Mouse (Mus musculus): ENCODE results near the gene Ctdsp1.

Ctdsp1 gene

DNA sequence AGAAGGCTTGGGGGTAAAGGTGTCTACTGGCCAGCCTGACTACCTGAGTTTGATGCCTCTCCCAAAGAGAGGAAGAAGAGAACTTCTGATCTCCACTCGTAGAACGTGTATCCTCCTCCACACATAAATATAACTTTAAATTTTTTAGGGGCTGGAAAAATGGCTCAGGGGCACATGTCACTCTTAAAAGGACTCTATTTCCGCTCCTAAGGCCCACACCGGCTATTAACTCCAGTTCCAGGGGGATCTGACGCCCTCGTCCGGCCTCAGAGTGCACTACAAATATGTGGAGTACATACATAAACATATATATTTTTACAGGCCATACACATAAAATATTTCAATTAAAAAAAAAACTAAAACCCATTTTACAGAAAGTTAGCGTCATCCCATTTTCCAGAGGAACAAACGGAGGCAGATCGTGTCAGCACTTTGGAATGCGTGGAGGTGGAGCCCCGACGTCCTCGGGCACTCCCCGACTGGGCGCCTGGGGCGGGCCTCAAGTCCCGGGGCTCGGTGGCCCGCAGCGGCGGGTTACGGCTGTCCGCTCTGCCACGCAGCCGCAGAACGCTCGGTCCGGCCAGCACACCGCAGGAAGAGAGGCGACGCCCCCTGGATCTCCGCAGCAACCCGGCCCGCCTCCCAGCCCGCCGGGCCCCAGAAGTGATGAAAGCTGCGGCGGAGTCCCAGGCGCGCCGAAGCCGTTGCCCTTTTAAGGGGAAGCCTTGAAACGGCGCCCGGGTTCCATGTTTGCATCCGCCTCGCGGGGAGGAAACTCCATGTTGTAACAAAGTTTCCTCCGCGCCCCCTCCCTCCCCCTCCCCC is at the start of gene Ctdsp1:
Gene Ctdsp1 (plus strand): TSS at position 586 of the 825 bp plus-strand sequence.
- DNase-seq = peak; percentile 98

DNA sequence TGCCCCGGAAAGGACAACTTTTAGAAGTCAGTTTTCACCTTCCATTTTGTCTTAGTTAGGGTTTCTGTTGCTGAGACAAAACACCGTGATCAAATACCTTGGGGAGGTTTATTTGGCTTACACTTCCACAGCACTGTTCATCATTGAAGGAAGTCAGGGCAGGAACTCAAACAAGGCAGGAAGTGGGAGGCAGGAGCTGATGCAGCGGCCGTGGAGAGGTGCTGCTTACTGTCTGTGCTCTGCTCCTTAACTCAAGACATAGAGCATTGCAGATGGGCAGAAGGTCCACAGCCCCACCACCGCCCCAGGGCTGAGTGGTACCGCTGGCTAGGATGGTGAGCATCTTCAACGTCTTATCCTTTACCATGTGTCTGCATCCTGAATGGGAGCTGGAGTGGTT is 49.4 kb upstream of the Ctdsp1 start:
- DNase-seq = no peak

DNA sequence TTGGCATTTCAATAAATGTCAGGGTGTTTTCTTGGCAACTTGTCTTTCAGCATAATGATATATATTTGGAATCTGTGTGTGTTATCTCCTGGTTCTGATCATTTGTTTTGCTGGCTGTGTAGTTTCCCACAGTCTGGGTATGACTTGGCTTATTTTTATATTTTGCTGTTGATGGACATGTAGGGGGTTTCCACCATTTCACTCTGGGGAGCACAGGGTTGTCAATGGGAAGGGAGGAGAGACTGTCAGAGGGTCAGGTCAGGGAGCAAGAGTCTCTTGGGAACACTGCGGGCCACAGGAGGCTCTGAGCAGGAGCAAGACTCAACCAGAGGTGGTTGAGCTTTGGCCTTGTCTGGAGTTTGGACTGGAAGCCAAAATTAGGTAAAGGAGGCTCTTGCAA is 49.0 kb upstream of the Ctdsp1 start:
- DNase-seq = no peak

DNA sequence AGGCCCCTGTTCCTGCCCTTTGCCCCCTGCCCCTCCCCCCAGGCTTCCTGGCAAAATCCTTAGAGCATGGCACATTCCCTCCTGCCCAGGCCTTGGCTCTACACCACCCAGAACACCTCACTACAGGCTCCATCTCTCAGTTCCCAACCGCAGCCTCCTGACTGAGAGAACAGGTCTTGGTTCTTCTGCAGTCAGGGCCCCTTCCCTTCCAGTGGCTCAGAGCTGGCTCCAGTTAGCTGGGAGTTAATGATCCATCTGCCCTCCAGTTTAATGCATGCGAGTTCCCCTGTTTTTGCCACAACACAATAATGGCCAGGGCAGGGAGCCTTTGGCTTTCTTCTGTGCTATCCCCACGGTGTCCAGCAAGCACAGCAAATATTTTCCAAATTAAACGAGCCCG is 48.1 kb upstream of the Ctdsp1 start:
- no peak for DNase-seq

DNA sequence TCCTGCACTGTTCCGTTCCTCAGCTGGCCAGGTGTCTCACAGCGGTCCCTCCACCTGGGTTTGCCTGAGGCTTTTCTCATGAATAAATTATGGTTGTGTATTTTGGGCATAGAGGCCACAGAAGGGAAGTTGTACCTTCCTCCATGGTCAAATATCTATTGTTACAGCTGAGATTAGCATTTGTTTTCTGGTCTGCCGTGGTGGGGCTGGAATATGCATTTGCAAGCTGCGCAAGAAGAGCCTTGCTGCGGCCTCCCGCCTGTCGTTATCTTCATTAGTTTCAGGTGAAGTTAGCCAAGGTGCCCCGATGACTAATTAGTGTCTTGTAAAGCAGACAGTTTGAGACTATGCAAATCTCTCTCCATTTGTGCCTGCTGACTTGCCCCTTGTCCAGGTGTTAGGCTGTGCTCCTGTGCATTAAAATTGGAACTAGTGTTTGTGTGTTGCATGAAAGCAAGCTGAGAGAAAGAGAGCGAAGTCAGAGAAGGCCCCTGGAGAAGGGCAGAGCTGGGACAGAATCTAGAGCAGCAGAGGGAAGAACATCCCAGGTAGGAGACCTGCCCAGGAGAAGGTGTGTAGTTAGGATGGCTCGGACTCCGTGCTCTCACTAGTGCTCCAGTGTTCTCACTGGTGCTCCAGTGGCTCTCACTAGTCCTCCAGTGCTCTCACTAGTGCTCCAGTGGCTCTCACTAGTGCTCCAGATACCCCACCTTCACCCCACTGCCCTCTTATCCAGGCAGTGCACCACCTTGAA is 47.0 kb upstream of the Ctdsp1 start:
- no peak for DNase-seq

DNA sequence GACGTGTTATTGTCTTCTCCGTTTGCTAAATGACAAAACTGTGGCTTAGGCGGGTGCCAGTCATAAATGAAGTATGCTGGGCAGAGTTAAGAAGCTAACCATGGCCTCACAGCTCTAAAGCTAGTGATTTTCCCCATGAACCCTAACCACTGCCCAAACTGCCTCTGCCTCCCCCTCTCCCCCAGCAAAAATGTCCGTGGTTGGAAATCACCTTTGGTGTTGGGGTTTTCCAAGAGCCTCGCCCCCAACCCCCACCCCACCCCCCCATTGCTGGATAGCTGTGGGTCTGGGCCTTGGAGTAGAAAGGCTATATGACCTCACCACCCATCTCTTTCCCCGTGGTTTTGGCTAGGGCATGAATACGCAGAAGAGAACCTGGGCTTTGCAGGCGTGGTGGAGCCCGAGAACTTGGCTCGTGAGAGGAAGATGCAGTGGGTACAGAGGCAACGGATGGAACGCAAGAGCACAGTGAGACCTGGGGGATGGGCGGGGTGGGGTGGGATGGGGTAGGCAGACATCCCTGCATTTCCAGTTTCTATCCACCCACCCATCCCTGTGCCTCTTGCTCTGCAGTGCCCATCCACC is 40.0 kb upstream of the Ctdsp1 start:
- DNase-seq = no peak

DNA sequence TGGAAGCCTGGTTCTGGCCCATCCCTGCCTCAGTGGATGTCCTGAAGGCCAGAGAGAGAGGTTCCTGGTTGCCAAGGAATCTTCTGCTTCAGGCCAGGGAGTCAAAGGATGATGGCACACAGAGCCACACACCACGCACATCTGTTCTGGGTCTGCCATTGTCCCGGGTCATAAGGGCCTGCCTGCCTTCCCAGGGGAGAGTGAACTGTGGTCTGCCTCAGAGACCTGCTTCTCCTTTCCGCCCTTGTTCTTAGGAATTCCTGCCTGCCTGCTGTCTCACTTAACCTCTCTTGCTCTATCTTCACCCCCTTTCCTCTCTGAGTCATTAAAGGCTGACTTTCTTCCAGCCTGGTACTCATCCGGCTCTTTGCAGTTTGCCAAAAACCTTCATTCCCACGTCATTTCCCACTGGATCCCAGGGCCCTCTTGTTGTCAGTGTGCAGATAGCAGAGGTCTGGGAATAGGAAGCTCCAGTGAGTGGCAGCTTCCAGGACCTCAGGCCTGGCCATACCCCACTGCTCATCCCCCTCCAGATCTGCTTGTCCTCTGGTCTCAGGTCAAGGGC is 38.7 kb upstream of the Ctdsp1 start:
- DNase-seq = no peak

DNA sequence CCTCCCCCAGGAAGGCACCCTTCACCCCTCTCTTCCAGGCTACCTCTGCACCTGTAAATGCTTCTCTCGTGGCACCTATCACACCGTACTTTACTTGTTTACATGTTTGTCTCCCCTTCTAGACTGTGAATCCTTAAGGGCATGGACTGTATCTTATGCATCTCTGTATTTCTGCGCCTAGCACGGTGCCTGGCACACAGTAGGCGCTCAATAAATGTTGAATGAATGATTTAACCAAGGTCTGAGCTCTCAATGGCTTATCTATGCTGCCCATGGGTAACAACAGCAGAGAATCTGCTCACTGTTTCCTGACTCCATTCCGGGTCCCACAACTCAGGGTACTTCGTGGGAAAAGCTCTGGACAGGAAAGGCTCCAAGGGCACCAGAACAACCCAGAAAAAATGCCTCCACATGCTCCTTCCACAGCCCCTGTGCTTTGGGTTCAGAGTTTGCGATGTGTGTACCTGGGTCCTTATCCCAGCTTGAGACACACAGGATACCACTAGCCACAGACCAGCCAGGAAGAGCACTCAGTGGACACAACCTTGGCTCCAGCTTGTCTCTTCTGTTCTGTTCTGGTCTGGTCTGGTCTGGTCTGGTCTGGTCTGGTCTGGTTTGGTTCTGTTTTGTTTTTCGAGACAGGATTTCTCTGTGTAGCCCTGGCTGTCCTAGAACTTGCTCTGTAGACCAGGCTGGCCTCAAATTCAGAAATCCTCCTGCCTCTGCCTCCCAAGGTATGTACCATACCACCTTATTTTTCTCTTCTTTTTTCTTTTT is 37.7 kb upstream of the Ctdsp1 start:
- DNase-seq = no peak

DNA sequence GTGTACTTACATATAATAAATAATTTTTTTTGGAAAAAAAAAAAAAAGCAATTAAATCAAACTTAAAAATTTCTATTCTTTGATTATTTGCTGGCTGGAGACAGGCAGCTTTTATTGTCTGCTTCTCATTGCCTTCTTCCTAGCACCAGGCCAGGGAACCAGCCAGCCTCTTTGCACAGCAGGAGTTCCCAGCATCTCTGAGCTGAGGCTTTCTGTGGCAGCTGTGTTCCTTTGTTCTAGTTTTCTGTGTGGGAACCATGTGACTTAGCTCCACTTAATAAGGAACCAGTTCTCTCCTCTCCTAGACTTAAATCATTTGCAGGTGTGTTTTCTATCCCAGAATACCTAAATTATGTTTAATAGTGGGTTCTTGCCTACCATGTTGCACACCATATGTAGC is 33.8 kb upstream of the Ctdsp1 start:
- DNase-seq = no peak

DNA sequence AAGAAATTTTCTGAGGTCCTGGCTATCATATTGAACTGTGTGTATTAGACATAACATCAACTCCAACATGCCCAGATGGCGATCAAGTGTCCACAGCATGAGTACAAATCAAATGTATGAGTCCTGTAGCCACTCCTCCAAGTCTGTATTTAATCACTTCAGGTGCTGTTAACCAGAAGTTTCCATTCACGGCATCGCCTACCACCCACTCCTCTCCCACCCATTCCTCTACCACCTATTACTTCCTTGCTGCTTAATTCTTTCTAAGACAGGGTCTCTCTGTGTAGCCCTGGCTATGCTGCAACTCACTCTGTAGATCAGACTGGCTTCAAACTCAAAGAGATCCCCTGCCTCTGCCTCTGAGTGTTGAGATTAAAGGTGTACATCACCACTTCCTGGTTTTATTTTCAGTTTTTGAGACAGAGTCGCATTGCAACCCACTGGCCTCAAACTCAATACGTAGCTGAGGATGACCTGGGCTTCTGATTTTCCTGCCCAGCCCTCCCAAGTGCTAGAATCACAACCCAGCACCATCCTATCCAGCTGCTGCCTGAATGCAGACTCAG is 31.3 kb upstream of the Ctdsp1 start:
- no peak for DNase-seq

DNA sequence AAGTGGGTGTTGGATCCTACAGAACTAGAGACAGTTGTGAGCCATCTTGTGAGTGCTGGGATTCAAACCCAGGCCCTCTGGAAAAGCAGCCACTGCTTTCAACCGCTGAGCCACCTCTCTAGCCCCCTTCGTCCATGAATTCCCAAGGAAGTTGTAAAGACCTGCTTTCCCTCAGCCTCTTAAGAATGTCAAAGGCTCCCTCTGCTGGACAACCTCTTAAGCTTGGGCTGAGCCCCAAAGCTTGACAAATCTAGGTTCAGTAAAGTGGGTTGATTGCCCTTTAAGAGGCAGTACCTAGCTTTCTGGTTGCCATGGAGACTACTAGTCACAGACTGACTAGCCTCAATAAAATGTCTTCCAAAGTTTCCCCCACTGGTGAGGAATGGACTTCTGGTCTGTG is 29.5 kb upstream of the Ctdsp1 start, which contains the start of gene Catip:
Gene Catip (plus strand): TSS at position 297 of the 400 bp plus-strand sequence.
- DNase-seq = peak; percentile 85

DNA sequence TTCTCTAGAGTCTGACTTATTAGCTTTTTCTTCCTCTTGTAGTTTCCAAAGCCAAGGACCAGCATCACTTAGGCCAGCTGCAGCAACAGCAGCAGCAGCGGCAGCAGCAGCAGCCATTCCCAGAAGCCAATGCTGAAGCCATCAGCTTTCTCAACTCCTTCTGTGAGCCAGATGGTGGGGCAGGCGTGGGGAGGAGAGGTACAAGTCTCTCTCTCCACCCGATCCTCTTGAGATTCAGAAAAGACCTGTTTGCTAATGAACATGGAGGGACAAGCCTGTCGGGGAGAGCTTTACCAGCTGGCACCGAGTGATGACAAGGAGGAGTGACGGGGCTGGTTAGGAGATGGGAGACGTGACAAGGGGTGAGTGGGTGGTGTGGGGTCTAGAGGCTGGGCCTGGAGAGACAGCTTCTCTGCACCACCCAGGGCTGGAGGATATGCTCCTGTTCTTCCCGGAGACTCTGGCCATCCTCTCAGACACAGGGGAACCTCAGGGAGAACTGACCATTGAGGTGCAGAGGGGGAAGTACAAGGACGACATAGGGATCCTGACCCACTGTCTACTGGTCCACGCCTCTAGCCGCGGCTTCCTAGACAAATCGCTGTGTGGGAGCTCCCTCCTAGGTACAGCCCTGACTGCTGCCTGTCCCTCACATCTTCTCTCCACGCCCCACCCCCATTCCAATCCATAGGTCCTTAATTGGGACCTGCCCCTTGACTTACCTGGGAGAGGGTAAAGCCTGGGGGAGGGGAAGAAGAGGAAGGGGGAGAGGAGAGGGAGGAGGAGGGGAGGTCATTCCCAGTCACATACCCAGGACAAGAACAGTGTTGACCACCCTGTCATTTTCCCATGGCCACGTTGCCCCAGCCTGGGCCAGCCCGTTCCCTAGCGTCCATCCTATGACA is 28.7 kb upstream of the Ctdsp1 start:
- DNase-seq = no peak

DNA sequence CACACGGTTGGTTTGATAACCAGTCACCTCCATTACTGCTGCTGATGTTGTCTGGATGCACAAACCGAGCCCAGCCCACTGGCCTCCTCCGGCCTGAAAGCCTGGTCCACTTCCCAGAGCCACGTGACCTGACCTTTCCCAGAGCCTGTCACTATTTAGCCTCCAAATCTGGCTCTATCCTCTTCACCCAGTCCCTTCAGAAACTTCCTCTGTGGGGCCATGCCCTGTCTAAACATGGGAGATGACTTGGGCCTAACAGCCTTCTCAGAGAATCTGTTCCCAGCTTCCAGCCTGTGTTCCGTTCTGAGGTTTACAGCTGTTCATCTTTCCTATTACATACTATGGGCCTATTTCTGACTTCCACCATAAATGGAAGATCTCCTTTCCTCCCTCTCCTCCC is 27.9 kb upstream of the Ctdsp1 start:
- DNase-seq = no peak

DNA sequence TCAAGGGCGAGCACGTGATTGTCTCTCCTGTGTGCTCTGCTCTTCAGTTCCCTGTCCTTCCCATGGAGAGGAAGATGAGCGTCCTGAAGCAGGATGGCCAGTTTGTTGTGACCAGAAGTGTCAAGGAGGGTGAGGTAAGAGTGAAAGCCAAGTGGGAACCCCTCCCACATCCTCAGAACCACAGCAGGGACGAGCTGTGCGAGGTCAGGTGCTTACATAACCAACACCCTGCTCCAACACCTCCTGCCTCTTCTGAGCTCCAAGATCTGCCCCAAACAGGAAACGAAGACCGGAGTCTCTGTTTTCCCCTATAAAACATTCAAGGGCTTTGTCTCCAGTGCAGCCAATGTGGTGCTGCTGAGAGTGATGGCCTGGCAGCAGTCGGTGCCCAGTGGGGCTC is 27.0 kb upstream of the Ctdsp1 start:
- DNase-seq = no peak

DNA sequence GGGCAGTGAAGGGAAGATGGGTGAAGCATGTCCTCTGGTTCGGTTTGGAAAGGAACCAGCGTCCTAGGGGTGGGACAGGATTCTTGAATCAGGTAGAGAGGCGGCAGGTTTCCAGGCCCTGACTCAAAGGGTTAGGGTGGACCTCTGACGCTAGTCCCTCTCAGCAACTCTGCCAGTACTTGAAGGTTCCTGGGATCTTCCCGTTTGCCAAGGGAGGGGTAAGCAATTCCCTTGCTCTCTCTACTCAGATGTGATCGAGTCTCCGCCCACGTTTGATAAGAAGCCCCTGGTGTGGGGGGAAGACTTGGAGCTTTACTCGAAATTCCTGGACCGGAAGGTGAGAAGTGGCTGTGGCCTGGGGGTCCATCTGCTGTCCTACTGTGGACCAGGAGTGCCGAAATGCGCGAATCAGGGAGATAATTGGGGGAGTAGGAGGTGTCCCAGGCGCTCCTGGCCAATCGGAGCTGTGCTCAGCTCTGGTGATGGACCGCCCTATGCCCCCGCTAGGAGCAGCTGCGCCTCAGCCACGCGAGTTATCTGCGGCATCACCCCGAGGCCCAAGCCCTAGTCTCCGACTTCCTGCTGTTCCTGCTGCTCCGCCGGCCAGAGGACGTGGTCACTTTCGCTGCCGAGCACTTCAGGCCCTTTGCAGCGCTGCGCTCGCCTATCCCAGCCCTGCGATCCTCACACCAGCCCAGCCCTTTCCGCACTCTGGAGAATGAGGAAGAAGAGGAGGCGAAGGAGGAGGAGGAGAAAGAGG is 23.2 kb upstream of the Ctdsp1 start:
- DNase-seq = peak; percentile 59

DNA sequence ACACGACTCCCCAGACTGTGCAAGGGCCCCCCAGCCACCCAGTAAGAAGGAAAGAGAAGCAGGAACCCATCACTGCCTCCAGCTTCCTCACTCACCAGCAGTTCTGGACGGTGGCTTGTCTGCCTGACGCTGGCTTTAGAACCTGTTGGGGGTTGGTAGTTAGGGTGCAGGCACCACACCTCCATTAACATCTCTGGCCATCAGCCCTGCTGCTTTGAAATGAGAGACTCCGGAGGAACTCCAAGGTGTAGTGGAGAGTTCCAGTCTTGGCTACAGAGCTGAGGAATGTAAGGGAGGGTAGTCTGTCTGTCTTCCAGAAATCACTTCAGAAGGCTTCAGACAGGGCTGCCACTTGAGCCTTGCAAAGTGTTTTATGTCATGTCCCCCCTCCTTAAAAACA is 21.3 kb upstream of the Ctdsp1 start:
- DNase-seq = no peak

DNA sequence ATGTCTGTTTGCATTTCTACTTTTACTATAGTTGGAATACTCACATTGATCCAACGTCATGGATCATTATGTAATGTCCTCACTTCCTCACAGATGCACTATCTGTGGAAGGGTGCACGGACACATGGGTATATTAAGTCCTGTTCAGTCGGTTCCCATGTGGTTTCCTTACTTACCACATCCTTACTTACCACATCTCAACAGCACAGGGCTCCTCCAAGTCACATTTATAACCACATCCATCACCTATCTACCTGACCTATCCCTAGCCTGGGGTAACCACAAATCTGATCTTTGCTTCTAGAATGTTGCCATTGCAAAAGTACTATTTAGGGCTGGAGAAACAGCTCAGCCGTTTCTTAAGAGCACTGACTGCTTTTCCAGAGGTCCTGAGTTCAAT is 17.9 kb upstream of the Ctdsp1 start:
- DNase-seq = no peak

DNA sequence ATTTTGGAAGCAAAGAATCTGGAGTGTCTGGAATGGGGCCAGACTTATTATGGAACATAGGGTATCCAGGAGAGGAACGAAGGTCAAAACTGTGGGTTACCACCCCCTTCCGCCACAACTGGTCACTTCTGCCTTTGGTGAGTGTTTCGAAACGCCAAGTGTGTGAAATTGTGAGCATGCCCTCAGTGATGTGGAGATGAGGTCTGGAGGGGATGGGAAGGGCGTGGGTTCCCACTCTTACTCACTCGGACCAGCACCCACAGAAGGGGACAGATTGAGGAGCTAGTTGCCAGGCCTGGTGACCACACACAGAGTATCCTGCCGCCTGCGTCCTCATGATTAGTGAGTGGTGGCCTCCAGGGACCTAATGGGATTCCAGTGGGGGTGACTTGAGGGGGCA is 16.3 kb upstream of the Ctdsp1 start, which contains the start of gene Slc11a1:
Gene Slc11a1 (plus strand): TSS at position 216 of the 400 bp plus-strand sequence.
- no peak for DNase-seq

DNA sequence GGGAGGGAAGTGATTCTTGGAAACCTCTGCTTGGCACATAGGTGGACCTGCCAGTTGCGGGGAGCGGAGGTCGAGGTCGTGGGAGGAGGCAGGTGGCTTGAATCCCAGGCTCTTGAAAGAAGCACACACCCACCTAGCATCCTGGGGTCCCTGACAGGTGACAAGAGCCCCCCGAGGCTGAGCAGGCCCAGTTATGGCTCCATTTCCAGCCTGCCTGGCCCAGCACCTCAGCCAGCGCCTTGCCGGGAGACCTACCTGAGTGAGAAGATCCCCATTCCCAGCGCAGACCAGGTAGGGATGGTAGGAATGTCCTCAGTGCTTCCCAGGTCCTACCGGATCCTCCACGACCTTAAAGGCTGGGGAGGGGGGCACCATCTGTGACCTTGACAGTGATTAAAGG is 15.7 kb upstream of the Ctdsp1 start:
- DNase-seq = no peak

DNA sequence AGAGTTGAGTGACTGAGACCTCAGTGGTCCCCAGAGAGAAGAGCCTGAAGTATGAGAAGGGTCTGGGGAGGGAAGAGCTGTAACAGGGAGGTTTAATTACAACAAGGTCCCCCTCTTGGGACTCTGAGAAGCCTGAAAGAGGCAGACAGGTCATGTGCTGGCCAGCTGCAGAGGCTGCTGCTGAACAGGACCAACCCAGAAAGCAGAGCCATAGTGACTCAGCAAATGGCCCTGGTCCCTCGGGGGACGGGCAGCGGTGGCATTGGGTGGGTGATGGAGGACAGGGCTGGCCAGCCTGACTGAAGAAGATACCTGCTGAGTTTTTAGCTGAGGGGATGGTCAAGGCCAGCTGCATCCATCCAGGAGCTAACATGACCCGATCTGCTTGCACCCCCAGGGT is 14.9 kb upstream of the Ctdsp1 start:
- DNase-seq = no peak
